Mouse (Mus musculus): ENCODE results near the gene Slc8a2. TPM values are rescaled to one million over a fixed set of nuclear protein-coding genes. Genes with fewer than 3 reads are reported as not detected.

The Slc8a2 gene
- polyA plus RNA-seq, 1 experiment, result 1.5 TPM

- TF ChIP-seq POLR2A (IDR thresholded peaks at IDR 0.05; ENCODE audit: low read depth, low read length), result no peak
- TF ChIP-seq CTCF (IDR thresholded peaks at IDR 0.05; ENCODE audit: extremely low read depth, insufficient read length, insufficient replicate concordance, low read depth, low read length), result no peak
- WGBS, result 94% methylated on average over 9 of the region's 9 CpGs
- H3K27ac ChIP-seq (ENCODE audit: insufficient read depth, low read depth, low read length), result no peak overlapping the region
- H3K27me3 ChIP-seq (ENCODE audit: control insufficient read depth, insufficient read depth, low read length), result no peaks in the 10 kb centered on the region
- no peak overlapping the region for H3K4me3 ChIP-seq (ENCODE audit: low read depth, low read length)
- H3K4me1 ChIP-seq (ENCODE audit: control insufficient read depth, insufficient read depth, insufficient read length, low read length), result no peaks in the 10 kb centered on the region
- peaks cover 62% of the 10 kb centered on the region for H3K36me3 ChIP-seq (ENCODE audit: control insufficient read depth, insufficient read depth, low read length)
Measured at GRCm38 (mm10) chr7:16108886-16109542, 20.6 kb upstream of the Slc8a2 start.

GRCm38 (mm10) chr7:16110158-16110557, 19.5 kb upstream of the Slc8a2 start:
- peaks cover 73% of the 10 kb centered on the region for H3K36me3 ChIP-seq (ENCODE audit: control insufficient read depth, insufficient read depth, low read length)
- 93% methylated on average over 8 of the region's 8 CpGs for WGBS
- H3K4me3 ChIP-seq (ENCODE audit: low read depth, low read length), result no peak overlapping the region

DNA sequence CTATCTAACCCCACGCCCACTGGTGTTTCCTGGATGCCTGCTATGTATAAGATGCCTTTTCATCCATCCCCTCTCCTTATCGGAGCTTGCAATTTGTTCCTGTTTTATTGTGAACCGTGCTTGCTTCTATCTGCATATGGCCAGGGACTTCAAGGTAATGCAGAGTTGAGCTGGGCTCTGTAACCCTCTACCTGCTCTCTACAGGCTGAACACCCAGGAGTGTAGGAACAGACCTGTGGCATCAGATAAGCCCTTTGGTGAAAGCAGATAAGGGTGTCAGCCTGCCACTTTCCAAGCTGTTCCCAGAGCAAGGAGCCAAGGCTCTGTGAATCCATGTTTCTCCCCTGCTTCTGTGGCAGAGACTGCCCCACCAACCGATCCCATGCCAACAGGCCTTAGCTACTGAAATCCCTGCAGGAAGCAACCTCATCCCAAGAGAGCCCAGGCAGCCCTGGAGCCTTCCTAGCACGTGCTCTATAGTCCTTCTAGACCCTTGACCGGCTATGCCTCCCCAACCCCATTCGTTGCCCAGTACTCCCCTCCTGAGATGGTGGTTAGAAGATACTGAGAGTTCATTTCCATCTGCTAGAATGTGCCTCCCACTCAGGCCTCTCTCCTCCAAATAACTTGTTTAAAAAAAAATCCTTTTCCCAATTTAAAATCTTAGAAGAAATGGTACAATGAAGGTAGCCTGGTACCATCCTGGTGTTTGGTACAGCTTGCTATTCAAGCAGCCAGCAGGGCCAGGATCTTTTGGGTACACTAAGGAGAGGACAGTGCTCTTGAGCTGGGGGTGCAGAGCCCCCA, 18.1 kb upstream of the Slc8a2 start:
- Histone ChIP-seq H3K27me3 (ENCODE audit: control insufficient read depth, insufficient read depth, low read length) (no peaks in the 10 kb centered on the region), H3K36me3 (ENCODE audit: control insufficient read depth, insufficient read depth, low read length) (peaks cover 86% of the 10 kb centered on the region), H3K27ac (ENCODE audit: insufficient read depth, low read depth, low read length) (no peak overlapping the region), H3K4me3 (ENCODE audit: low read depth, low read length) (no peak overlapping the region), H3K4me1 (ENCODE audit: control insufficient read depth, insufficient read depth, insufficient read length, low read length) (no peaks in the 10 kb centered on the region)
- no peak for TF ChIP-seq CTCF (IDR thresholded peaks at IDR 0.05; ENCODE audit: extremely low read depth, insufficient read length, insufficient replicate concordance, low read depth, low read length)
- no peak for TF ChIP-seq POLR2A (IDR thresholded peaks at IDR 0.05; ENCODE audit: low read depth, low read length)
- 88% methylated on average over 7 of the region's 7 CpGs for WGBS

More at GRCm38 (mm10) chr7:16110158-16110557, 19.5 kb upstream of the Slc8a2 start:
- TF ChIP-seq POLR2A (IDR thresholded peaks at IDR 0.05; ENCODE audit: low read depth, low read length) (no peak), CTCF (IDR thresholded peaks at IDR 0.05; ENCODE audit: extremely low read depth, insufficient read length, insufficient replicate concordance, low read depth, low read length) (no peak)
- no peaks in the 10 kb centered on the region for H3K27me3 ChIP-seq (ENCODE audit: control insufficient read depth, insufficient read depth, low read length)
- no peaks in the 10 kb centered on the region for H3K4me1 ChIP-seq (ENCODE audit: control insufficient read depth, insufficient read depth, insufficient read length, low read length)
- H3K27ac ChIP-seq (ENCODE audit: insufficient read depth, low read depth, low read length), result no peak overlapping the region

DNA sequence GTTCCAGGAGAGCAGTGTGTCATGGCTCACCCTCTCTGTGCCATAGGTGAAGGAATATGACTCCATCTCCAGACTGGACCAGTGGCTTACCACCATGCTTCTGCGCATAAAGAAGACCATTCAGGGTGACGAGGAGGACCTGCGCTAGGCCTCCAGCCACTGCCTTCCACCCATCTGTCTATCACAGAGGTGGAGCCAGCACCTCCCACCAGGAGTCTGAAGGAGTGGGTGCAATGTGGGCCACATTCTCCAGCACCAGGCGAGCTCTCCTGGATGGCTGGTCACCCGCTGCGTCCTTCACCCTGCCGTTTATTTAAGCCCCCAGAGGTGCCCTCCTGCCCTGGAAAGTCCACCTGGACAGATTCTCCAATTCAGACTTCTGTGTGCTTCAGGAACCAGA, 13.2 kb upstream of the Slc8a2 start:
- Histone ChIP-seq H3K27me3 (ENCODE audit: control insufficient read depth, insufficient read depth, low read length) (no peaks in the 10 kb centered on the region), H3K4me1 (ENCODE audit: control insufficient read depth, insufficient read depth, insufficient read length, low read length) (no peaks in the 10 kb centered on the region; the same call in 1 of the 2 replicates), H3K36me3 (ENCODE audit: control insufficient read depth, insufficient read depth, low read length) (peaks cover 52% of the 10 kb centered on the region), H3K4me3 (ENCODE audit: low read depth, low read length) (no peak overlapping the region), H3K27ac (ENCODE audit: insufficient read depth, low read depth, low read length) (no peak overlapping the region)
- TF ChIP-seq POLR2A (IDR thresholded peaks at IDR 0.05; ENCODE audit: low read depth, low read length), result no peak
- TF ChIP-seq CTCF (IDR thresholded peaks at IDR 0.05; ENCODE audit: extremely low read depth, insufficient read length, insufficient replicate concordance, low read depth, low read length), result no peak
- 95% methylated on average over 7 of the region's 7 CpGs for WGBS

- Histone ChIP-seq H3K4me3 (ENCODE audit: low read depth, low read length) (no peak overlapping the region), H3K4me1 (ENCODE audit: control insufficient read depth, insufficient read depth, insufficient read length, low read length) (no peaks in the 10 kb centered on the region; the same call in 1 of the 2 replicates), H3K27ac (ENCODE audit: insufficient read depth, low read depth, low read length) (no peak overlapping the region), H3K27me3 (ENCODE audit: control insufficient read depth, insufficient read depth, low read length) (no peaks in the 10 kb centered on the region), H3K36me3 (ENCODE audit: control insufficient read depth, insufficient read depth, low read length) (peaks cover 46% of the 10 kb centered on the region)
- 84% methylated on average over 3 of the region's 3 CpGs for WGBS
- TF ChIP-seq POLR2A (IDR thresholded peaks at IDR 0.05; ENCODE audit: low read depth, low read length) (no peak), CTCF (IDR thresholded peaks at IDR 0.05; ENCODE audit: extremely low read depth, insufficient read length, insufficient replicate concordance, low read depth, low read length) (no peak)
Measured at GRCm38 (mm10) chr7:16117100-16117499, 12.5 kb upstream of the Slc8a2 start.

GRCm38 (mm10) chr7:16119569-16120261, 9.9 kb upstream of the Slc8a2 start, which contains the start of gene Kptn:
Gene Kptn, plus strand, starts transcription at chr7:16119895.
- Histone ChIP-seq H3K4me3 (ENCODE audit: low read depth, low read length) (peak within 1 kb of the TSS; percentile 79), H3K4me1 (ENCODE audit: control insufficient read depth, insufficient read depth, insufficient read length, low read length) (no peaks in the 10 kb centered on the region; the same call in 1 of the 2 replicates), H3K27ac (ENCODE audit: insufficient read depth, low read depth, low read length) (peak within 1 kb of the TSS; percentile 61), H3K36me3 (ENCODE audit: control insufficient read depth, insufficient read depth, low read length) (peaks cover 22% of the 10 kb centered on the region; the same call in 1 of the 2 replicates), H3K27me3 (ENCODE audit: control insufficient read depth, insufficient read depth, low read length) (no peaks in the 10 kb centered on the region)
- TF ChIP-seq POLR2A (IDR thresholded peaks at IDR 0.05; ENCODE audit: low read depth, low read length), result peak; percentile 32; the same call in 1 of the 2 replicates
- TF ChIP-seq CTCF (IDR thresholded peaks at IDR 0.05; ENCODE audit: extremely low read depth, insufficient read length, insufficient replicate concordance, low read depth, low read length), result peak; percentile 82; the same call in 1 of the 2 replicates
- WGBS, result 1% methylated on average over 33 of the region's 33 CpGs

Data from small intestine, adult 2 months (tissue).